Mouse (Mus musculus) small intestine, adult 2 months (tissue): ENCODE measurements at regions not wholly inside any gene's neighbourhood (a gene's known extent, or its start where the extent isn't known, plus 50 kb on each side); places are given as distances from the start of the nearest gene placed in this dataset.

Experiments used
- CTCF ChIP-seq: fragments of 200-500 bp; IDR thresholded peaks from 2 replicates; pipeline ENCODE4 v1.5.1; 2012; ENCODE audit warnings: low read depth, mild to moderate bottlenecking, control low read depth, inconsistent platforms, low read length, moderate library complexity, mixed read lengths; ENCODE audit not compliant: insufficient replicate concordance, insufficient read length; ENCODE audit errors: extremely low read depth
- POLR2A ChIP-seq: fragments of 200-500 bp; IDR thresholded peaks from 2 replicates; pipeline ENCODE4 v1.6.1; 2012; ENCODE audit warnings: low read depth, mild to moderate bottlenecking, control low read depth, inconsistent platforms, low read length, moderate library complexity

DNA sequence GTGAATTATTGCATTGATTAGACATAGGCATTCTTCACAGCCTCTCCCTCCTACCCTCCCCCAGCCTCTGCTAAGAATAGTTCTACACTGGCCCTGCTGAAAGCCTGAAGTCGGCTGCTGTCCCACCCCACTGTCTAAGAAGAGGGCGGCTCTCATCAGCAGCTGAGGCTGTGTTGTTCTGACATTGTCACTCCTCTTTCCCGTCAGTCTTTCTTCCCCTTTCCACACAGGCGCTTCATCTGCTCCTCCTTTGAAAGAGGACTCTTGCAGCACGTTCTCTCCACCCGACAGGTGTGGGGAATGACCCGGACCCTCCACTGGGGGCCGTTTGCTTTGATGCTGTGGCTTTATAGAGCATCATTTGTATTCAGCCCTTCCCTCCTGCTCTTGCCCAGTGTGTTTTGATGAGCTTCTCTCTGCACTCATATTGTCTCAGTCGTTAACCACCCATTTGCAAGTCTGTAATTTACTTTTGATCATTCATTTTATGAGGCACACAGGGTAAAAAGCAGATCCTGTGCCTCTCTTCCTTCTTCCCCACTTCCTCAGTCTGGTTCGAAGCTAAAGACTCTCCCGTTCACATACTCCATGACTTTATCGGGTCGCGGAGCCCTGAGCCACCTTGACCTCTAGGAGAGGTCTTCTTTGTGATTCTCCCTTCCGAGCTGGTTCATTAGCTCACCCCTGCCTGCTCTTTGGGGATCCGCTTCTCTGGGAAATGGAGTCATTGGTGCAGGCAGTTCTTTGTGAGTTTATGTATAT, 142.2 kb upstream of the Snx19 start:
- TF ChIP-seq POLR2A (no peak), CTCF (no peak)
